Mouse (Mus musculus) skeletal muscle tissue, adult 2 months (tissue): ENCODE measurements around the gene Nhlrc2.
"Not testable (repeated sequence)": the region's sequence is repeated elsewhere in the genome, so short reads cannot be mapped to it uniquely, and the experiment has no call there.

Source experiments
- DNase-seq: peaks from one replicate; pipeline ENCODE4 v3.0.0-alpha.2; 2012; ENCODE audit warnings: low read depth, low spot score

Nhlrc2 gene

GRCm38 (mm10) chr19:56548230-56549032 is at the start of gene Nhlrc2:
TSS of gene Nhlrc2 (plus strand) at chr19:56548261.
- peak; percentile 81 for DNase-seq

- not testable (repeated sequence) for DNase-seq
These were observed 45.0 kb upstream of the Nhlrc2 start for GRCm38 (mm10) chr19:56503069-56503468.

GRCm38 (mm10) chr19:56503525-56503924 is 44.5 kb upstream of the Nhlrc2 start:
- not testable (repeated sequence) for DNase-seq

GRCm38 (mm10) chr19:56511207-56511606 is 36.9 kb upstream of the Nhlrc2 start:
- not testable (repeated sequence) for DNase-seq

GRCm38 (mm10) chr19:56513527-56513926 is 34.5 kb upstream of the Nhlrc2 start:
- DNase-seq, result not testable (repeated sequence)

GRCm38 (mm10) chr19:56519408-56519807 is 28.7 kb upstream of the Nhlrc2 start:
- DNase-seq, result not testable (repeated sequence)

- DNase-seq, result not testable (repeated sequence)
These were observed 17.5 kb upstream of the Nhlrc2 start for GRCm38 (mm10) chr19:56530529-56530928.

- no peak for DNase-seq
These were observed 16.8 kb upstream of the Nhlrc2 start for GRCm38 (mm10) chr19:56531251-56531650.

GRCm38 (mm10) chr19:56533291-56534071 is 14.6 kb upstream of the Nhlrc2 start:
- DNase-seq, result no peak

GRCm38 (mm10) chr19:56534337-56534736 is 13.7 kb upstream of the Nhlrc2 start:
- DNase-seq, result no peak

- no peak for DNase-seq
These were observed 13.0 kb upstream of the Nhlrc2 start for GRCm38 (mm10) chr19:56535064-56535463.

GRCm38 (mm10) chr19:56535765-56536164 is 12.3 kb upstream of the Nhlrc2 start:
- DNase-seq, result no peak

- DNase-seq, result no peak
These were observed 4.7 kb upstream of the Nhlrc2 start for GRCm38 (mm10) chr19:56543320-56543719.

- no peak for DNase-seq
These were observed 3.2 kb upstream of the Nhlrc2 start for GRCm38 (mm10) chr19:56544681-56545388.

- no peak for DNase-seq
These were observed 2.0 kb upstream of the Nhlrc2 start for GRCm38 (mm10) chr19:56546031-56546430.

- peak; percentile 38 for DNase-seq
These were observed 418 bp upstream of the Nhlrc2 start, which contains the start of gene Dclre1a for GRCm38 (mm10) chr19:56547456-56548229. TSS of gene Dclre1a (minus strand) at chr19:56548222.

- no peak for DNase-seq
These were observed 1.1 kb downstream of the Nhlrc2 start for GRCm38 (mm10) chr19:56549033-56549680.

GRCm38 (mm10) chr19:56553177-56553576 is 5.1 kb downstream of the Nhlrc2 start:
- DNase-seq, result no peak

- no peak for DNase-seq
These were observed 7.9 kb downstream of the Nhlrc2 start for GRCm38 (mm10) chr19:56555972-56556371.

- no peak for DNase-seq
These were observed 14.5 kb downstream of the Nhlrc2 start for GRCm38 (mm10) chr19:56562433-56563138.
